Mouse (Mus musculus) layer of hippocampus, adult 9-11 months (tissue): ENCODE data around the gene Otud7b.

ENCODE experiments used
- DNase-seq: peaks from one replicate; pipeline ENCODE4 v3.0.0; 2022

Otud7b gene

DNA sequence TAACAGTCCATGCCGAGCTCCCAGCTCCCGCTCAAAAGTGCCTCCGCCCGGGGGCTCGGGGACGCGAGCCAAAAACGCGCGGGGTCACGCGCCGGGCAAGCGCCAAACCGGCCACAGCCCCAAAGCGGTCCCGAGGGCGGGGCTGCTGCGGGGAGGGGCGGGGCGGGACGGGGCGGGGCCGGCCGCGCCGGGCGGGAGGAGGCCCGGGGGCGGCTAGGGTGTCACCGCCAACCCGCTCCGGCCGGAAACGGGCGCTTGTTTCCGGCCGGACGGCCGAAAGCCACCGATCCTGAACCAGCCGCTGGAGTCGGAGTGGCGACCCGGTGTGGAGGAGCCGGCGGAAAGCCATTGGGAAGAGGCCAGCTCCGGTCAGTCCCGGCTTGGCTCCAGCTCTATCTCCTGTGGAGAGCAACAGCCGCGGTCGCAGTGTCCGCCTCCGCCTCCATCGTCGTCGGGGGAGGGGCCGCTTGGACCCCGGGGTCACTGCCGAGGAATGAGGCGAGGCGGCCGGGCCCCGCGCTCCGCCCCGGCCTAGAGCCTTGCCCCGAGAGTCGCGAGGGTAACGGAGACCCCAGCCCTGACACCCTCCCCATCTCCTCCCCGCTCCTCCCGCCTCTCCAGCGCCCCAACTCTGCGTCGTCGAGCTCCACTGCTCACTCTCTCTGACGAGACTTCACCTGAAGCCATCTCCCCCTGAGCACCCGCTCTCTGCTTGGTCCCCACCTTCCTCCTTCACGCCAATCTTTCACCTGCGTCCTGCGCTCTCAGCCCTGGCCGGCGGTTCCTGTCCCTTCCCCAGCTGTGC lies at the start of gene Otud7b:
Otud7b (plus strand) TSS at position 267 of the 805 bp plus-strand sequence.
- peak; percentile 73 for DNase-seq

GRCm38 (mm10) chr3:96055294-96055693 lies 49.0 kb upstream of the Otud7b start:
- DNase-seq: no peak

DNA sequence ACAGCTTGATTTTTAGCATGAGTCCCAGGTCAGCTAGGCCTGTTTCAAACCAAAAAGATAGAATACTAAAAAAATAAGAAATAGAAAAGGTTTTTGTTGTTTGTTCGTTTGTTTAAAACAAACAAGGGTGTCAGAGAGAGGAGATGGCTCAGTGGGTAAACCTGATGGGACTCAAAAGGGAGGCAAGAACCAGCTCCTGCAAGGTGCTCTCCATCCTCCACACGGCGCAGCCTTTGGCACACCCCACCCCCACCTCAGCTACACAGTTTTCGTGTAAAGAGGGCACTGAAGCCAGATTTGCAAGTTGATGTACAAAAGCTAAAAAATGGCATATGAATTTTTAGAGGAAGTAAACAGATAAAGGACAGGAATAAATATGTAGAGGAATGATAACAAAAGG lies 48.3 kb upstream of the Otud7b start:
- no peak for DNase-seq

DNA sequence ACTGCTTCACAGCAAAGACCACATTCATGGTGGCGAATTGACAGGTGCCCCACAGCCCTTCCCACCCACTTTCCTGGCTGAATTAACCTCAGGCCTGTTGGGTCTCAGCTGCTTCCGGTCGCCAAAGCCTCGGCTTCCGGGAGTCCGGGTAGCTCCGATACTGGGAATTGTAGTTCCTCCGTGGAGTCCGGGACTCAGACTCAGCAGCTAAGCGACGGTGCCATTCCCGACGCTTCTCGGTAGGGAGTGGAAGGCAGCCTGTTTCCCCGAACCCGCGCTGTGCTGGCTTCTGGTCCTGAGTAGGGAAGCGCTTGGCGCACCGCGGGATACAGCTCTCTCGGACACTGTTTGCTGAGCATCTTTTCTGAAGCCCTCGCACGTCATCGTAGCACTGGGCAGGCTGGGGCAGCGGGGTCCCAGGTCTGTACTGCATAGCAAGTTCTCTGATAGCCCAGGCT lies 46.6 kb upstream of the Otud7b start:
- DNase-seq: peak; percentile 88

GRCm38 (mm10) chr3:96058231-96058896 lies 46.0 kb upstream of the Otud7b start, which contains the start of gene Vps45:
Vps45 (minus strand) TSS chr3:96058466.
- DNase-seq: peak; percentile 70

- no peak for DNase-seq
Observed at GRCm38 (mm10) chr3:96060146-96060545, 44.2 kb upstream of the Otud7b start.

GRCm38 (mm10) chr3:96063299-96063698 lies 41.0 kb upstream of the Otud7b start:
- DNase-seq: no peak

DNA sequence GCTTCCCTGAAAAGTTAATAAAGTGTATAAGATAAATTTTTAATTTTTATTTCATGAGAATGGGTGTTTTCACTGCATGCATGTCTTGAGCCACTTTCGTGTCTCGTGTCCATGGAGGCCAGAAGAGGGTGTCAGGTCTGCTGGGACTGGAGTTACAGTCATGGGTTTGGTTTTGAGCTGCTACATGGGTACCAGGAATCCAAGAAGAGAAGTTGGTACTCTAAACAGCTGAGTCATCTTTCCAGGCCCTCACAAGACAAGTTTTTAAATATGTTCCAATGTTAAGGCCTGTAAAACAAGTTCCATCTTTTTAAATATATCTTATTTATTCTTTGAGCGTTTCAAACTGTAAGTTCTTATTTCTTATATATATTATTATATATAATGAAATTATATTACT lies 40.1 kb upstream of the Otud7b start:
- DNase-seq: no peak

GRCm38 (mm10) chr3:96065147-96065546 lies 39.2 kb upstream of the Otud7b start:
- no peak for DNase-seq

GRCm38 (mm10) chr3:96065754-96066375 lies 38.5 kb upstream of the Otud7b start:
- peak; percentile 88 for DNase-seq

GRCm38 (mm10) chr3:96066741-96067140 lies 37.6 kb upstream of the Otud7b start:
- DNase-seq: no peak

GRCm38 (mm10) chr3:96069046-96069445 lies 35.3 kb upstream of the Otud7b start:
- DNase-seq: no peak

DNA sequence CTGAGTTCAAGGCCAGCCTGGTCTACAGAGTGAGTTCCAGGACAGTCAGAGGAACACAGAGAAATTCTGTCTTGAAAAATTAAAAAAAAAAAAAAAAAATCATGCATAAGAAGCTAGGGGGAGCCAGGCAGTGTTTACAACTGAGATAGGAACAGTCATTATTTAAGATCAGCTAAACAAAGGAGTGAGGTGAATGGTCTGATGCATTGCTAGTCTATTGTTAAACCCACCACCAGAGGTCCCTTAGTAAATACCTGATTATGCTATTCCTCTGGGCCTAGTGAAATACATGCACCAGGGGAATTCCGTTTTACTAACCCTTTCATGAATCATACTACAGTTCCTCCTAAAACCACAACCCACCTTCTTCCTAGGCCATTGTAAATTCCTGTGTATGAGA lies 34.8 kb upstream of the Otud7b start:
- DNase-seq: no peak

DNA sequence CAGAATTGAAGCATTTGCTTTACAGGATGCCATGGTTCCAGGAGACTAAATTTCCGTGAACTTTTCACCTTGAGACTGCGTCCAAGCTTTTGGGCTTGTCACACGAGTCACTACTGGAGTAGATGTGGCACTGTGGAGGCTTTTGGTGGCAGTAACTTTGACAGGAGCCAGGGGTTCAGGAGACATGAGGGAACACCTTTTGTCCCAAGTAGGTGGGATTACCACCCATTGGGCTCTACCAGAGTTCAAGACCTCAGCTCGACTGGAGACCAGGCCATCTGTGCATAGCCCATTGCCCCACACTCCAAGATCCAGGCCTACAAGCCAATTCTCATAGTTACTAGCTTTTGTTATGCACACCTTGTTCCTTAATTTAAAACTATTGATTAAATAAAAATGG lies 34.1 kb upstream of the Otud7b start:
- DNase-seq: no peak

DNA sequence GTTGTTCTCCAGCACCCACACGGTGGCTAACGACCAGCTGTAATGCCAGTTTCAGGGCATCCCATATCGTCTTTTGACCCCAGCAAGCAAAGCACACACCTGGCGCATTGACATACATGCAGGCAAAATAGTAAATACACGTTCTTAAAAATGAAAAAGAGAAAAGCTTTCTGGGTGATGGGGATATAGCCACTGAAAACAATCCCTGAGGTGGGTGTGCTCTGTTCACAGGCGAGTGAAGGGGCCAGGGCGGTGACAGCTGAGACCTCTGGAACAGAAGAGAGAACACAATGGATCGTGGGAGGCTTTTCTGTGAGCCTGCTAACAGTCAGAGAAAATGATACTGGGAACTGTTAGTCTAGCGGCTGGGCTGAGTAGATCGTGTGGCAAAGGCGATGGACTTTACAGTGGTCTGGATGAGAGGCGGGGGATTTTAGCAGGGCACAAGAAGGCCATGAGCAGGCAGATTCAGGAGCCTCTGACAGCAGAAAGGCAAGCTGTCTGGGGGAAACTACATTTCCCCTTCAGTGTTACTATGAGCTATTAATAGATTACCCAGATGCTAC lies 31.3 kb upstream of the Otud7b start:
- no peak for DNase-seq

DNA sequence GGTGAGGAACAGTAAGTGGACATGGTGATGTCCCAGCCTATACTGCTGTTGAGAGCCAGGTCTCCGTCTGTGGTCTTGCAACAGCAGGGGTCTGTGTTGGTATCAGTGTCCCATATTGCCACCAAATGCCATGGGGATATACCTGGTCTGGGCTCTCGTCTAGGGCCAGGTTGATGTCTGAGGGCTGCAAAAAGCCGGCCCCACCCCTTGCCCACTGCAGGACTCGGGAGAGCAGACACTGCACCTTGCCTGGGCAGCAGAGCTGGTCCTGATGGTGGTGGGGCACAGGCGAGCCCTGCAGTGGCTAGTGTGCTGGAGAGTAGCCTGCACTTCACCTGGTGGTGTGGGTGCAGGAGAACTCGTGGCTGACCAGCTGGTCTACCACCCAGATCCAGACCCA lies 26.3 kb upstream of the Otud7b start:
- no peak for DNase-seq

DNA sequence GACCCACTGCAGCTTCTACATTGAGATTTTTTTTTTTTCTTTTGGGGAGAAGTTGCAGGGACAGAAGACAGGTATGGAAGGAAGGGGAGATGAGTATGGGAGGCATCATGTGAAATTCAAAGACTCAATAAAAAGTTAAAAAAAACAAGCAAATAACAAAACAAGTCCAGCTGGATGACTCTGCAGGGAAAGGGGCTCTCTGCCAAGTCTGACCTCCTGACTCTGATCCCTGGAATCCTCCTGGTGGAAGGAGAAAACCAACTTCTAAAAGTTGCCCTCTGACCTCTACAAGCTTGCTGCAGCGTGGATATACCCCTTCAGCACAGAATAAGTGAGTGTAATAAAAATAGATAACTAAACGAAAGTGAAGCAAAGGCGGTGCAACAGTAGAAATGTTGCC lies 25.6 kb upstream of the Otud7b start:
- no peak for DNase-seq

- no peak for DNase-seq
Observed at GRCm38 (mm10) chr3:96081006-96081405, 23.3 kb upstream of the Otud7b start.

DNA sequence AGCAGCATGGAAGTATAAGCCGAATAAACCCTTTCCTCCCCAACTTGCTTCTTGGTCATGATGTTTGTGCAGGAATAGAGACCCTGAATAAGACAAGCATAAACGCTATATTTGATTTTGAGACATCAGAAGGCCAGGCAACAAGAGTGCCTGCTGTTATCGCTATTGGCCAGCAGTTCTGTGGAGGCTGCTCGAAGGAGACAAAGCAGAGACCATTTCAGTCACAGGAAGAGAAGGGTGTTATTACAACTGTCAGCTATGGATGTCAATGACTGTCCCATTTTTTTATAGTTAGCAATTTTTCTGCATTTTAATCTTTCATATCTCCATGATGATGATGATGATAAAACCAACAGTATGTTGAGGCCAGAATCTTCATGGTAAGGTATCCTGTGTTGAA lies 22.7 kb upstream of the Otud7b start:
- DNase-seq: no peak

- no peak for DNase-seq
Observed at GRCm38 (mm10) chr3:96082100-96082499, 22.2 kb upstream of the Otud7b start.

DNA sequence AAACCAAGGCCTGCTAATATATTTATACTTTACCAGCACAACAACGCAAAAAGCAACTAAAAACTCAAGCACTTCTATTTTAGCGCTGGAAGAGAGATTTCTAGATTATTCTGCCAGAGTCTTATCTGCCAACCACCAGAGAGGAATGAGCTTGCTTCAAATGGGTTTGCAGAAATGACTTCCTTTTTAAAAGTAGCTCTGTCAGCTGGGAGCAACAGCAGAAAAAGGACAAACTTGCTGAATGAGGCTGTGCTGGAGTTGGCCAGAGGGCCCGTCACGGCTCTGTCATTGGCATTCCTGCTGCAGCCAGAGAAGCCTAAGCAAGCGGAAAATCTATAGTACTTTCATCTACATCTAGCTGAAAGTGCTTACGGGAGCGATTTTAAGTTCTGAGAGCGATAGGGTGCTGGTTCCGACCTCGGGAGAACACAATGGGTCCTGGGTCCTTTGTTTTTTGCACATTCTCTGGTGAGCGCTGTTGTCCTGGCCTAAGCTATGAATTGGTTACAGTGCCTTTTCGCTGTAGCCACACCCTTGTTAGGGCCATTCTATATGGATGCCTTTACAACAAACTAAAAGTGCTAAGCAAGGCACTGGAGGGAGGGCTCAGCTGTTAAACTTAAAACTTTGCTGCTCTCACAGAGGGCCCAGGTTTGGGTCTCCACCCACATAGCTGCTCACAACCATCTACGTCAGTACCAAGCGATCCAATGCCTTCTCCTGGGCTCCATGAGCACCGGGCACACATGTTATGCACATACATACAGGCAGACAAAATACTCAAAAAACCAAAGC lies 21.4 kb upstream of the Otud7b start:
- no peak for DNase-seq

GRCm38 (mm10) chr3:96084146-96084755 lies 20.1 kb upstream of the Otud7b start:
- no peak for DNase-seq
